Mouse (Mus musculus) neural tube, embryonic 14.5 days (tissue): ENCODE measurements around the gene Ctnna2. TPM values are rescaled to one million over a fixed set of nuclear protein-coding genes. Genes with fewer than 3 reads are reported as not detected.

Experiments
- ATAC-seq: fragments of 200-750 bp; cut with Nextera tagmentation; 2 replicates; pipeline ENCODE4 v1.8.0; 2017; ENCODE audit warnings: low read depth, mild to moderate bottlenecking, moderate TSS enrichment, moderate library complexity
- H3K27ac ChIP-seq: fragments of 300-500 bp; sonication (generic); 2 replicates; pipeline ENCODE4 v1.5.1; 2014; ENCODE audit warnings: low read depth, mild to moderate bottlenecking, control low read depth, low read length, moderate library complexity, mixed read lengths
- H3K27me3 ChIP-seq: fragments of 300-500 bp; sonication (generic); 2 replicates; pipeline ENCODE4 v1.6.1; 2014; ENCODE audit warnings: low read length; ENCODE audit not compliant: control insufficient read depth, insufficient read depth
- H3K36me3 ChIP-seq: fragments of 300-500 bp; sonication (generic); 2 replicates; pipeline ENCODE4 v1.6.1; 2014; ENCODE audit warnings: low read length, mixed read lengths; ENCODE audit not compliant: control insufficient read depth, insufficient read depth
- H3K4me1 ChIP-seq: fragments of 300-500 bp; sonication (generic); 2 replicates; pipeline ENCODE4 v1.6.1; 2014; ENCODE audit warnings: low read length; ENCODE audit not compliant: control insufficient read depth, insufficient read depth
- H3K4me2 ChIP-seq: fragments of 300-500 bp; sonication (generic); 2 replicates; pipeline ENCODE4 v1.6.1; 2014; ENCODE audit warnings: mild to moderate bottlenecking, low read depth, low read length, control low read depth
- H3K4me3 ChIP-seq: fragments of 300-500 bp; sonication (generic); 2 replicates; pipeline ENCODE4 v1.5.1; 2014; ENCODE audit warnings: low read depth, low read length, control low read depth, mixed read lengths
- H3K9ac ChIP-seq: fragments of 300-500 bp; sonication (generic); replicated peaks from 2 replicates; pipeline ENCODE4 v1.6.1; 2014; ENCODE audit warnings: low read depth, mild to moderate bottlenecking, control low read depth, low read length, mixed read lengths
- H3K9me3 ChIP-seq: fragments of 300-500 bp; sonication (generic); 2 replicates; pipeline ENCODE4 v1.6.1; 2016; ENCODE audit warnings: low read length; ENCODE audit not compliant: control insufficient read depth
- WGBS: fragments of 180-500 bp; shearing (Covaris S2); extraction: QIAGEN DNeasy Blood & Tissue Kit; methylation state at CpG from one replicate; pipeline ENCODE4 v1.1.7; 2014; 5-methylcytosine and 5-hydroxymethylcytosine counted together
- polyA plus RNA-seq: library from polyadenylated mRNA; unstranded; fragments of >200 nt; fragmentation: Nextera tagmentation; extraction: Ambion mirVana; gene quantifications from 2 replicates; pipeline ENCODE4 v1.2.1, GENCODE M21; 2014

The Ctnna2 gene
- polyA plus RNA-seq, 1 experiment from 2014 or later, result 108 TPM

DNA sequence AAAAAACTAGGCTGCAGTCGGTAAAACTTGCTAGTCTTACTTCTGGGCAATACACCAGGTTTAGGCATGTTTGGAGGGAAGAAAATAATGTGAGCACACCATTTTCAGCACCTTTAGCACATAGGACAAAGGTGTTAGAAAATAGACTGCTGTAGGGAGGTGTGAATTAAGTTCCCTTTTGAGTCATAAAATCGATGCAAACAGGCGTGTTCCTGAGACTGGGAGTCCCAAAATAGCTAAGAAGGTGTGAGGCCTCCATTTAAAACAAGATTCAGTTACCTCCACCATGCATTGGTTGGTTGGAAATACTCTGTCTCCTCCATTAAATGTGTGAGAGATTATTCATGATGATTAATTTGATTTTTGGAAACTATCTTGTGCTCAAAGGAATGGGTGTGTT, 50.1 kb downstream of the Ctnna2 start:
- Histone ChIP-seq H3K9me3 (no peaks in the 10 kb centered on the region), H3K9ac (no peak overlapping the region), H3K36me3 (no peaks in the 10 kb centered on the region), H3K4me2 (no peak overlapping the region), H3K27me3 (no peaks in the 10 kb centered on the region), H3K27ac (no peak overlapping the region), H3K4me1 (no peaks in the 10 kb centered on the region), H3K4me3 (no peak overlapping the region)
- WGBS, result 79% methylated on average over 3 of the region's 3 CpGs
- no peak for ATAC-seq

DNA sequence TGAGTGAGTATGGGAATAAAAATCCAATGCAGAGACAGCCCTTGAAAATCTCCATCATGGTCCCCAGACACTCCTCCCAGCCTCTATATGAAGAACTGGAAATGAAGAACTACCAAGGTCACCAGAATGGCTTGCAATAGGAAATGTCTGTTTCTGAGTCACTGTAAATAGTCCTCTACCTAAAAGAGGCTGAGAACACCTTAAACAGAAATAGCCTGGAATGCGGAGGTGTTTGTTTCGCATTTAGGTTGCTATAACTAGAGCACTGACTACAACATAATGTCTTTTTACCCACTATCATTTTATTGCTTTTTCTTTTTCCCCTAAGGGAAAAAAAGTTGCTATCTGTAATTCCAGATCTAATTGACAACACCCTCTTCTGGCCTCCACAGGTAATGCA, 106.3 kb downstream of the Ctnna2 start:
- Histone ChIP-seq H3K27me3 (no peaks in the 10 kb centered on the region), H3K36me3 (no peaks in the 10 kb centered on the region), H3K9ac (no peak overlapping the region), H3K9me3 (no peaks in the 10 kb centered on the region), H3K4me3 (no peak overlapping the region), H3K4me1 (no peaks in the 10 kb centered on the region), H3K4me2 (no peak overlapping the region), H3K27ac (no peak overlapping the region)
- ATAC-seq, result no peak
- WGBS, result 98% methylated on average over 2 of the region's 2 CpGs

GRCm38 (mm10) chr6:77869313-77869712, 110.2 kb downstream of the Ctnna2 start:
- no peaks in the 10 kb centered on the region for H3K36me3 ChIP-seq
- H3K4me2 ChIP-seq, result no peak overlapping the region
- H3K4me3 ChIP-seq, result no peak overlapping the region
- ATAC-seq, result no peak
- H3K9ac ChIP-seq, result no peak overlapping the region
- no peaks in the 10 kb centered on the region for H3K4me1 ChIP-seq
- WGBS, result 54% methylated on average over 2 of the region's 2 CpGs
- H3K27me3 ChIP-seq, result no peaks in the 10 kb centered on the region
- H3K27ac ChIP-seq, result no peak overlapping the region
- H3K9me3 ChIP-seq, result no peaks in the 10 kb centered on the region

DNA sequence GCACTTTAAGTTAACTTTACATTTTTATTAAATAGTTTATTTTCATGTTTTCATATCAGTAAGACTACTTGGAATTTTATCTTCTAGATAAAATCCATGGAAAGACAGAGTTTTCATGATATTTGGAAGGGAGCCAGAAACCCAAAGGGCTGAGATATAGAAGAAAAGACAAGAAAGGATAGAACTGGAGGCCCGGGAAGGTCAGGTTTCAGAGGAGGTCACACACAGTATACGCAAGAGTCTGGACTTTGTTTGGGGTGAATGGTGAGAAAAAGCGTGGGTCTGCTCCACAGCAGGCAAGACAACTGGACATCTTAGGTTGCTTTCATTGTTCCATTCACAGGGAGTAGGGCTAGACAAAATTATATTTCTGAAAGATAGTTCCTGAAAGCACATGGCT, 111.4 kb downstream of the Ctnna2 start:
- ATAC-seq, result no peak
- H3K4me1 ChIP-seq, result no peaks in the 10 kb centered on the region
- no peak overlapping the region for H3K4me2 ChIP-seq
- H3K27ac ChIP-seq, result no peak overlapping the region
- H3K9ac ChIP-seq, result no peak overlapping the region
- 61% methylated on average over 3 of the region's 3 CpGs for WGBS
- no peak overlapping the region for H3K4me3 ChIP-seq
- H3K9me3 ChIP-seq, result no peaks in the 10 kb centered on the region
- H3K36me3 ChIP-seq, result no peaks in the 10 kb centered on the region
- H3K27me3 ChIP-seq, result no peaks in the 10 kb centered on the region

DNA sequence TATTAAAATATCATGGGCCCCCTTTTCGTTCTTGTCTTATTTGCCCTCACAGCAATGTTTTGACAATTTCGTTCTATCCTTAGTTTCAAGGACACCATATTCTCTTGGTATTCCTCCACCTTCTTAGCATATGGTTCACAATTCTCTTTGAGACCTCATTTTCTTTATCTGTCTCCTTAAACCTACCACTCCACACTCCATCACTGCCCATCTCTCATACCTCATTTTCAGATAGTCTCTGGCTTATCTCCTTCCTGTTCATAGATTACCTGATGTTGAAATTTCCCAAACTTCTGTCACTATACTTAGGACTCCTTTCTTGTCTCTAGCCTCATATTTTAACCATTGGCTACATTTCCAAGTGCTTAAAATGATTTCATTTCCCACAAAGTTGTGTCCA, 116.1 kb downstream of the Ctnna2 start:
- no peak overlapping the region for H3K4me2 ChIP-seq
- no peak overlapping the region for H3K27ac ChIP-seq
- no peaks in the 10 kb centered on the region for H3K9me3 ChIP-seq
- no peaks in the 10 kb centered on the region for H3K27me3 ChIP-seq
- no peaks in the 10 kb centered on the region for H3K36me3 ChIP-seq
- no peak overlapping the region for H3K4me3 ChIP-seq
- H3K9ac ChIP-seq, result no peak overlapping the region
- H3K4me1 ChIP-seq, result no peaks in the 10 kb centered on the region
- 99% methylated on average over 2 of the region's 2 CpGs for WGBS
- no peak for ATAC-seq

DNA sequence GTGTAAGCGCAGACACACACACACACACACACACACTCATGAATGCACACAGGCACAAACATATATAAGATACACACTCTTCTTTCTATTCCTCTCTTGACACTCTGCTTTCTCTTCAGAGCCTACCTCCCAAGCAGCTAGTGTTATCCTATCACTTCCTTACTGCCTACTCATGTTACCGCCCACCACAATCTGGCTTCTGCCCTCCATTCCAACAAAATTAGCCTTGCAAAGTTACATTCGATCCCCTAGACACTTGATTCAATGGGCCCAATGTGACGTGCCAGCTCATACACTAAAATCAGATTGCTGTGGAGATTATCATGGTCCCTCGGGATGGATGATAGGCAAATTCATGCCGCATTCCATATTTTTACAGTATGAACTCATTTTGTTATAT, 116.7 kb downstream of the Ctnna2 start:
- no peaks in the 10 kb centered on the region for H3K9me3 ChIP-seq
- H3K27ac ChIP-seq, result no peak overlapping the region
- no peaks in the 10 kb centered on the region for H3K27me3 ChIP-seq
- 75% methylated on average over 6 of the region's 6 CpGs for WGBS
- no peak for ATAC-seq
- H3K4me2 ChIP-seq, result no peak overlapping the region
- H3K9ac ChIP-seq, result no peak overlapping the region
- H3K4me1 ChIP-seq, result no peaks in the 10 kb centered on the region
- H3K36me3 ChIP-seq, result no peaks in the 10 kb centered on the region
- no peak overlapping the region for H3K4me3 ChIP-seq

DNA sequence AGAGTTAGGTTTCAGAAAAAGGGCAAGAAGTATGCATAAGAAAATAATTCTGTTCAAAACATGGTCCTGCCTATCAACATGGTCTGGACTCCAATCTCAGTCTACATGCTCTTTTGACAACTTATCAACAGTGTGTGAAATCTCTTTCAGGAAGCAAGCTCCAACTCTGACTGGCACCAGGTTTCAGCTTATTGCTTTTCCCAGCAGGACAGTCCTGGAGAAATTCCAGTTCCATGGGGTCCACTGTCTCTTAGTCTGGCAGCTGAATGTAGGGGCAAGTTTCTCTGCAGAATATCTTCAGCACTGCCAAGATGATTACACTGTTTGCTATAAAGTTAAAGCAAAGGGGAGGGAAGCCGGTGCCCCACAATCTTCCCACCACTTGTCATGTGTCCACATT, 130.1 kb downstream of the Ctnna2 start:
- Histone ChIP-seq H3K27me3 (no peaks in the 10 kb centered on the region), H3K36me3 (no peaks in the 10 kb centered on the region), H3K9ac (no peak overlapping the region), H3K4me1 (no peaks in the 10 kb centered on the region), H3K9me3 (no peaks in the 10 kb centered on the region), H3K4me2 (no peak overlapping the region), H3K27ac (no peak overlapping the region), H3K4me3 (no peak overlapping the region)
- no peak for ATAC-seq
- WGBS, result 89% methylated on average over 1 of the region's 1 CpGs

DNA sequence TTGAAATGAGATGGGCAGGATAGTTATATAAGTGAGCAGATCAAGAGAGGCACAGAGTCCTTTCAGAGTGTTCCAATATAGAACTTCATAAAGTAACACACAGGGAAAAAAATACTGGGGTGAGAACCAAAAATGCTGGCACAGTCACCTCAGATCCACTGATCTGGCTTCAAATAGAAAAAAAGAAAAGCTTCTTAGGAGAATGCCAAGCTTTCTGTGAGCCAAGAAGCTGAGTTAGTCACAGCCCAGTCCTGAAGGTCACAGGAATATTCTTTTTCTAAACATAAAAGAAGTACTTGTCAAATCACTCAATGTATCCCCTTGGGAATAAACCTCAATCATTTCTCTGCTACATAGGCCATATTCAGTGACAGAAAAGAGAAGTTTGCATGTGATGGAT, 130.7 kb downstream of the Ctnna2 start:
- no peaks in the 10 kb centered on the region for H3K9me3 ChIP-seq
- H3K9ac ChIP-seq, result no peak overlapping the region
- H3K4me1 ChIP-seq, result no peaks in the 10 kb centered on the region
- no peak overlapping the region for H3K27ac ChIP-seq
- H3K27me3 ChIP-seq, result no peaks in the 10 kb centered on the region
- H3K4me2 ChIP-seq, result no peak overlapping the region
- H3K4me3 ChIP-seq, result no peak overlapping the region
- ATAC-seq, result no peak
- no peaks in the 10 kb centered on the region for H3K36me3 ChIP-seq

GRCm38 (mm10) chr6:77847651-77848050, 131.8 kb downstream of the Ctnna2 start:
- Histone ChIP-seq H3K4me3 (no peak overlapping the region), H3K27ac (no peak overlapping the region), H3K4me1 (no peaks in the 10 kb centered on the region), H3K9me3 (no peaks in the 10 kb centered on the region), H3K9ac (no peak overlapping the region), H3K4me2 (no peak overlapping the region), H3K27me3 (no peaks in the 10 kb centered on the region), H3K36me3 (no peaks in the 10 kb centered on the region)
- 72% methylated on average over 2 of the region's 2 CpGs for WGBS
- no peak for ATAC-seq

DNA sequence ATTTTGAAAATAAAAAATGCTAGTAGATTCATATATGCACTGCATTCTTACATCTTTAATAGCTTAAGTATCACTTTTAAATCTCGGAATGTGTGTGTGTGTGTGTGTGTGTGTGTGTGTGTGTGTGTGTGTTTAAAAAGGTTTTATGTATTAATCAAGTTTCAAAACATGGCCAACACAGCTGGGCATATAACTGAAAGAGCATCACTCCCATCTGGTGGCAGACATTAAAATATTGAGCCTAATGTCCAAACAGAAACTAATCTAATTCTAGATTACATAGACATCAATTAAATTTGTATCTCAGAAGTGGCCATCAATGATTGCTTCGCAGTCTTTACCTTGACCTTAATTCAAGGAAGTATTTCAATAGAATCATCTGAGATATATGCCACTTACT, 140.4 kb downstream of the Ctnna2 start:
- Histone ChIP-seq H3K27ac (no peak overlapping the region), H3K4me3 (no peak overlapping the region), H3K4me2 (no peak overlapping the region), H3K4me1 (no peaks in the 10 kb centered on the region), H3K9ac (no peak overlapping the region), H3K27me3 (no peaks in the 10 kb centered on the region), H3K9me3 (no peaks in the 10 kb centered on the region), H3K36me3 (no peaks in the 10 kb centered on the region)
- WGBS, result 60% methylated on average over 2 of the region's 2 CpGs
- peak; percentile 61 for ATAC-seq
